Mouse (Mus musculus) lung, adult 10 weeks (tissue): ENCODE data around the gene Ficd. TPM values are rescaled to one million over a fixed set of nuclear protein-coding genes. Genes with fewer than 3 reads are reported as not detected.

Experiments
- polyA plus RNA-seq: library from polyadenylated mRNA; stranded (reverse); fragments of 350-450 nt; fragmentation: Illumina TruSeq; extraction: RNeasy Lipid Tissue Mini Kit (QIAGEN cat#74804); gene quantifications from one replicate; pipeline ENCODE4 v1.2.3, GENCODE M21; 2014; ENCODE audit warnings: low read depth, low replicate concordance; ENCODE audit not compliant: insufficient read depth

Ficd gene
- polyA plus RNA-seq = 4.8 TPM

GRCm38 (mm10) chr5:113735345-113736112, at the start of gene Ficd:
Ficd (plus strand) TSS chr5:113735803.

GRCm38 (mm10) chr5:113724446-113724845, 11.2 kb upstream of the Ficd start, which contains the start of gene 1700069L16Rik:
1700069L16Rik (minus strand) TSS chr5:113724772.

GRCm38 (mm10) chr5:113772450-113772895, 36.9 kb downstream of the Ficd start, which contains the start of the genes Sart3 and Iscu:
Sart3 (minus strand) TSS chr5:113772510.
Iscu (plus strand) TSS chr5:113772748.

Other genes starting within 250 kb of the Ficd start
- 1.5 TPM for gene Wscd2, start 245.5 kb upstream of the Ficd start, polyA plus RNA-seq
- 32.1 TPM for gene Cmklr1, start 85.4 kb upstream of the Ficd start, polyA plus RNA-seq
- not detected for gene 1700069L16Rik, start 11.0 kb upstream of the Ficd start, polyA plus RNA-seq
- gene Sart3, start 36.7 kb downstream of the Ficd start, polyA plus RNA-seq = 10.8 TPM
- 173 TPM for gene Iscu, start 36.9 kb downstream of the Ficd start, polyA plus RNA-seq
- gene Tmem119, start 64.7 kb downstream of the Ficd start, polyA plus RNA-seq = 40.7 TPM
- gene Selplg, start 96.8 kb downstream of the Ficd start, polyA plus RNA-seq = 45.9 TPM
- 45.5 TPM for gene Coro1c, start 173.0 kb downstream of the Ficd start, polyA plus RNA-seq